Mouse (Mus musculus) megakaryocyte, embryonic 14.5 days (primary cell): ENCODE results near the gene Sec23a.

Source experiments
- FLI1 ChIP-seq: IDR thresholded peaks from 2 replicates; pipeline ENCODE4 v1.6.1; 2012; ENCODE audit warnings: low read length, inconsistent platforms, mixed read lengths
- GATA1 ChIP-seq: IDR thresholded peaks from 3 replicates; pipeline ENCODE4 v1.6.1; 2012; ENCODE audit warnings: mixed read lengths, low read length, inconsistent platforms, borderline replicate concordance

DNA sequence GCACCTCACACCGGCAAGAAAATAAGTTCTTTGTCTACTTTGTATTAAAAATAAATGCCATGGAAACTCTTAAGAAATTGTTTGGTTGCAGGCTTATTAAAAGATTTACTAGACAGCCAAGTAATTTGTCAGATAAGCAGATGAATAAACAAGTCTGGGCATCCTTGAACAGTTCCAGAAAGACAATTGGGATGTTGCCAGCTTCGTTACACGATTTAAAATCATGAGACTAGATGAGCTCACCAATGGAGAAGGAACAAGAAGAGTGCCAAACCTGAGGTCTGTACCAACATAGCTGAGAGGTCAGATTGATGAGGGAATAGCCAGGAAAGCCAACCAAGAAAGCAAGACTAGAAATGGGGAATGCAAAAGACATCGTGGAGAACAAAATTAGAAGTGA, 102.0 kb downstream of the Sec23a start:
- TF ChIP-seq GATA1, result no peak
- no peak for TF ChIP-seq FLI1
